Mouse (Mus musculus) thymus, adult 2 months (tissue): ENCODE data around the gene Cog5.

ENCODE experiments used
- CTCF ChIP-seq: fragments of 200-500 bp; IDR thresholded peaks from 2 replicates; pipeline ENCODE4 v1.5.1; 2012; ENCODE audit warnings: mild to moderate bottlenecking, control low read depth, low read length, moderate library complexity, borderline replicate concordance; ENCODE audit not compliant: control insufficient read depth, poor library complexity, insufficient read depth; ENCODE audit errors: extremely low read depth
- POLR2A ChIP-seq: fragments of 200-500 bp; IDR thresholded peaks from 2 replicates; pipeline ENCODE4 v1.6.1; 2012; ENCODE audit warnings: mild to moderate bottlenecking, low read length, control low read depth, moderate library complexity; ENCODE audit not compliant: control insufficient read depth, poor library complexity, insufficient read depth; ENCODE audit errors: extremely low read depth

DNA sequence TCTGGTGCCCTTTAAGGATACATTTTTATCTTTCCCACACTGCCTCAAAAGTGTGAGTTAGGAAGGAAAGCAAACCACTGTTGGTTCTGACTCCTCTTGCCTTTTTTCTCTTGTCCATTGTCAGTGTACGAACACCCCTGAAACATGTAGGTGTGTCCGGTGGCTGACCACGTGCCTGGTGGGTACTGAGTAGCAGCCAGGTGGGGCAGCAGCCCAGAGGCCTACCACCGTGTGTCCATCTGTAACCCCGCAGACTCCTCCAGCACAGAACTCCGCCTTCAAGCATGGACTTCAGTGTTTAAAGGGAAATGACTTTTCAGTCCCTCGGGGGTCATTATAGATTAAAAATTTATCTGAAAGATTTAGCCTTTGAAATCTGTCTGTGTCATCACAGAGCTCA is 242.8 kb downstream of the Cog5 start:
- TF ChIP-seq CTCF, result no peak
- no peak for TF ChIP-seq POLR2A
